Mouse (Mus musculus) bone marrow macrophage, adult 2 months (primary cell): ENCODE results near the gene Rmi2.

Experiments used
- CTCF ChIP-seq: IDR thresholded peaks from 2 replicates; pipeline ENCODE4 v1.5.1; 2012; ENCODE audit warnings: low read depth, mild to moderate bottlenecking, low read length, moderate library complexity
- POLR2A ChIP-seq: IDR thresholded peaks from 2 replicates; pipeline ENCODE4 v1.6.1; 2012; ENCODE audit warnings: mild to moderate bottlenecking, low read depth, low read length, borderline replicate concordance

- TF ChIP-seq CTCF (no peak), POLR2A (no peak)
Measured at GRCm38 (mm10) chr16:10845952-10846351, 11.1 kb downstream of the Rmi2 start.
